Mouse (Mus musculus) neutrophil, adult 65 days (primary cell): ENCODE measurements around the gene Olfr1535. TPM values are rescaled to one million over a fixed set of nuclear protein-coding genes. Genes with fewer than 3 reads are reported as not detected.

Experiments
- total RNA-seq: library from RNA; stranded (reverse); gene quantifications from 2 replicates; pipeline ENCODE4 v1.2.4, GENCODE M21; 2023

The Olfr1535 gene
- total RNA-seq: not detected in 2 replicates

DNA sequence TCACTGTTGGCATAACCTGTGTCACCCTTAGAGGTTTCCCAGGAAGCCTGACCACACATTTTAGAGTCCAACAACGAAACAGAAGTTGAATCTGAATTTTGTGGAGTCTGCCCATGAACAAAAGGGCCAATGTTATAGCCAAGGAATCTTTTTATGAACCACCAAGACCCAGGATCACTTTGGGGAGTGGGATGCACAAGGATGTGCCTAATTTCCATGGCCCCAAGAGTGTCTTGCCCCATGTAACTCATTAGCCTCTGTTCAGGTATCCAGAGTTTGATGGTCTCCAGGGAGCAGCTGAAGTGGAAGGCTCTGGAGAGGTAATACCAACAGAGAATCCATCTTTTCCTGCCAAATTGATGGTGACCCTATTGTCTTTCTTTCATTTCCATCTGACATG, at the start of gene Olfr1535:
Gene Olfr1535 (minus strand): TSS at position 101 of the 400 bp plus-strand sequence.

GRCm38 (mm10) chr13:21581659-21582058, 22.0 kb upstream of the Olfr1535 start, which contains the start of gene Olfr1364:
Gene Olfr1364 (minus strand): TSS chr13:21581759.

GRCm38 (mm10) chr13:21542708-21543107, 17.0 kb downstream of the Olfr1535 start, which contains the start of gene Olfr1366:
Gene Olfr1366 (minus strand): TSS chr13:21542808.

DNA sequence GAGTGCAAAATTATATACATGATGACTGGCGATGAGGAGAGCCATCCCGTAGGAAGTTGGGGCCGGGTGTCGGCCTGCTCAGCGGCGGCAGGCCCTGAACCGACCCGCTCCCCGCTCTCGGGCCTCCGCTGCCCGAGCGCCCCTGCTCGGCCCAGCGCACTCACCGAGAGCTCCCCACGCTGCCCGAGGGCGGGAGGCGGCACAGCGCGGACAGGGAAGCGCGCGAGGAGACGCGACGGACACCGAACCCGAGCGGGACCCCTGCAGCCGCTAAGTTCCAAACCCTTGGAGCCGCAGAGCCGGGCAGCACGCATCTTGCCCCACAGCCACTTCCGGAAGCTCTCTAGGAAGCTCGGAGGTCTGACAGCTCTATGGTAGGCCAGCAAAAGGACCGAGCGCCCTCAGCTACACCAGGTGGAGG, 28.9 kb downstream of the Olfr1535 start, which contains the start of gene Zkscan8:
Gene Zkscan8 (minus strand): TSS at position 340 of the 421 bp plus-strand sequence.

Other genes with a start within 250 kb of the Olfr1535 start
- not detected in 2 replicates for gene Gpx6, start 247.8 kb downstream of the Olfr1535 start, total RNA-seq
- not detected in 2 replicates for gene Olfr1367, start 213.0 kb downstream of the Olfr1535 start, total RNA-seq
- 1.3 and 2.0 TPM in 2 replicates for gene Zscan12, start 197.1 kb downstream of the Olfr1535 start, total RNA-seq
- gene Zkscan3, start 157.1 kb downstream of the Olfr1535 start, total RNA-seq: 20.2 and 21.4 TPM in 2 replicates
- 0.44 TPM in 1 of 2 replicates, not detected in the other for gene Pgbd1, start 118.8 kb downstream of the Olfr1535 start, total RNA-seq
- gene Zscan26, start 106.2 kb downstream of the Olfr1535 start, total RNA-seq: 5.4 and 6.6 TPM in 2 replicates
- gene Nkapl, start 91.4 kb downstream of the Olfr1535 start, total RNA-seq: not detected in 2 replicates
- gene Zkscan4, start 81.0 kb downstream of the Olfr1535 start, total RNA-seq: not detected in 2 replicates
- gene Gm10065, start 80.5 kb downstream of the Olfr1535 start, total RNA-seq: not detected in 2 replicates
- gene AK157302, start 64.7 kb downstream of the Olfr1535 start, total RNA-seq: 4.7 and 5.3 TPM in 2 replicates
- gene Gm11273, start 58.5 kb downstream of the Olfr1535 start, total RNA-seq: 9.1 and 10.0 TPM in 2 replicates
- 2.6 and 3.3 TPM in 2 replicates for gene Zkscan8, start 28.8 kb downstream of the Olfr1535 start, total RNA-seq
- not detected in 2 replicates for gene Olfr1366, start 17.1 kb downstream of the Olfr1535 start, total RNA-seq
- not detected in 2 replicates for gene Olfr1364, start 21.9 kb upstream of the Olfr1535 start, total RNA-seq
- not detected in 2 replicates for gene Olfr1362, start 54.1 kb upstream of the Olfr1535 start, total RNA-seq
- gene Olfr11, start 82.6 kb upstream of the Olfr1535 start, total RNA-seq: not detected in 2 replicates
- not detected in 2 replicates for gene Olfr1361, start 103.5 kb upstream of the Olfr1535 start, total RNA-seq
- gene Olfr1360, start 117.5 kb upstream of the Olfr1535 start, total RNA-seq: not detected in 2 replicates
- not detected in 2 replicates for gene Olfr1359, start 138.2 kb upstream of the Olfr1535 start, total RNA-seq
- 555 and 664 TPM in 2 replicates for gene Hist1h2bl, start 156.2 kb upstream of the Olfr1535 start, total RNA-seq
- 246 and 285 TPM in 2 replicates for gene Hist1h2ai, start 156.5 kb upstream of the Olfr1535 start, total RNA-seq
- gene Hist1h3h, start 157.8 kb upstream of the Olfr1535 start, total RNA-seq: 883 and 948 TPM in 2 replicates
- 134 and 170 TPM in 2 replicates for gene Hist1h2bm, start 162.2 kb upstream of the Olfr1535 start, total RNA-seq
- 66.9 and 93.4 TPM in 2 replicates for gene Hist1h4j, start 175.2 kb upstream of the Olfr1535 start, total RNA-seq
- 1,648 and 2,005 TPM in 2 replicates for gene Hist1h4k, start 190.6 kb upstream of the Olfr1535 start, total RNA-seq
- gene Hist1h2ak, start 193.9 kb upstream of the Olfr1535 start, total RNA-seq: 280 and 284 TPM in 2 replicates
- 414 and 492 TPM in 2 replicates for gene Hist1h2bn, start 194.2 kb upstream of the Olfr1535 start, total RNA-seq
- gene Hist1h1b, start 220.7 kb upstream of the Olfr1535 start, total RNA-seq: 343 and 349 TPM in 2 replicates
- 850 and 1,006 TPM in 2 replicates for gene Hist1h3i, start 223.5 kb upstream of the Olfr1535 start, total RNA-seq
- 108 and 113 TPM in 2 replicates for gene Hist1h2an, start 227.3 kb upstream of the Olfr1535 start, total RNA-seq
- gene Hist1h2bp, start 227.6 kb upstream of the Olfr1535 start, total RNA-seq: 316 and 334 TPM in 2 replicates